Comparison of ENCODE assay signal across 14 mouse cellular contexts in the genomic region with DNA sequence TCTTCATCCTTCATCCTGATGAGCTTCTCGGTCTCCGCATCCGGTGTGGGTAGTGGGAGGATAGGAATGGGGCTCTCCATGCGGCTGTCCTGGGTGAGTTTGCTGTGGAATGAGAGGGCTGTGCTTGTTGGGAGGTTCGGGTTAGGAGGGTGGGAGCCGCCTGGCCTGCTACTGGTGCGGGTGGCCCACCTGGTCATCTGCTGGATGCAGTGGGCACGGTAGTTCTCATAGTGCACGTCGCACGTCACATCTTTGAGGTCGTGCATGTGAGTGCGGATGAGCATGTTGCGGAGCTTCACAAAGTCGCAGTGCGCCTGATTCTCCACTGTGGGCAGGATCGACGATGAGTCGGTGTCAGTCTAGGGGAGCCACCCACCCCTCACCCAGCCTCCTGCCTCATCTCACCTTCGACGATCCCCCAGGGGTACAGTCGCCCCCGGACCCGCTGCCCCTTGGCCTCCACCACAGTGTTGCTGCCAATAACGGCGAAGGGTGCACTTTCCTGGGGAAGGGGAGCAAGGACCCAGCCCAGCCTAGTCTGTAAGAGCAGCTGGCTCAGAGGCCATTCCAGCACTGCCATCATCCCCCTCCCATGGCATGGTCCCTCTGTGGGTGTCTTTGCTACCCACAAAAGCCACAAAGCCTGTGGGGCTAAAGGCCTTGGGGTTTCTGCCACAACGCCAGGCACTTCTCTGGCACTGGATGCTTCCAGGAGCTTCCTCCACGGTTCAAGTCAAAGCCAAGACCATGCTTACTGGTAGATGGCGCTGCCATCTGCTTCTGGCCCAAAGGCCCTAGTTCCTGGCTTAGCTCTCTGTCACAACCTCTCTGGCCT. TPM values are rescaled to one million over a fixed set of nuclear protein-coding genes. Genes with fewer than 3 reads are reported as not detected.
DNase-seq lines count a peak whose midpoint lies in the region; ATAC-seq and TF ChIP-seq lines count a peak whose summit lies in the region.
"Had no signal": no experiment of that assay in that cellular context is flagged by ENCODE, and none has a peak within 500 bp of the region (broad histone marks: within the 10 kb centered on the region; RNA-seq: fewer than 3 reads in every experiment).

No protein-coding gene starts in this region.

- H3K27ac ChIP-seq in kidney, postnatal 0 days, result no peak overlapping the region
- no peak overlapping the region for H3K27ac ChIP-seq in midbrain, postnatal 0 days (ENCODE audit: low read depth, low read length)
- H3K27ac ChIP-seq in midbrain, embryonic 10.5 days (replicated peaks), result no peak overlapping the region
- no peak overlapping the region for H3K27ac ChIP-seq in cerebellum, adult 2 months (ENCODE audit: insufficient read depth, low read length)
- no peak overlapping the region for H3K27ac ChIP-seq in embryonic facial prominence, embryonic 13.5 days
- H3K27ac ChIP-seq: heart, adult 2 months had no signal

- peaks cover 8% of the 10 kb centered on the region; the same call in 1 of the 2 replicates for H3K4me1 ChIP-seq in kidney, postnatal 0 days (replicated peaks; ENCODE audit: insufficient read depth, low read length)
- H3K4me1 ChIP-seq in midbrain, postnatal 0 days (ENCODE audit: insufficient read depth, low read length), result peaks cover 13% of the 10 kb centered on the region; the same call in 1 of the 2 replicates
- peaks cover 46% of the 10 kb centered on the region for H3K4me1 ChIP-seq in midbrain, embryonic 10.5 days
- H3K4me1 ChIP-seq in cerebellum, adult 2 months (ENCODE audit: control insufficient read depth, insufficient read depth, low read length), result peaks cover 27% of the 10 kb centered on the region
- peaks cover 44% of the 10 kb centered on the region for H3K4me1 ChIP-seq in embryonic facial prominence, embryonic 13.5 days

- no peak overlapping the region for H3K4me3 ChIP-seq in kidney, postnatal 0 days (replicated peaks; ENCODE audit: low read depth, low read length)
- H3K4me3 ChIP-seq in midbrain, postnatal 0 days (ENCODE audit: low read depth, low read length), result no peak overlapping the region
- no peak overlapping the region for H3K4me3 ChIP-seq in midbrain, embryonic 10.5 days
- no peak overlapping the region for H3K4me3 ChIP-seq in cerebellum, adult 2 months (replicated peaks; ENCODE audit: insufficient read depth, low read depth, low read length)
- 0 out of 2 replicates have a peak overlapping the region, but pooled peaks have one; percentile 2 for H3K4me3 ChIP-seq in embryonic facial prominence, embryonic 13.5 days
- H3K4me3 ChIP-seq: erythroblast, embryonic 14.5 days; heart, adult 2 months had no signal

- no peak overlapping the region for H3K9ac ChIP-seq in kidney, postnatal 0 days (ENCODE audit: low read depth, low read length)
- H3K9ac ChIP-seq in midbrain, postnatal 0 days (replicated peaks; ENCODE audit: low read length, poor library complexity, severe bottlenecking), result no peak overlapping the region
- H3K9ac ChIP-seq in embryonic facial prominence, embryonic 13.5 days, result no peak overlapping the region

- ATAC-seq in kidney, postnatal 0 days (replicated peaks; ENCODE audit: low FRiP score, low read depth), result no peak
- no peak for ATAC-seq in midbrain, postnatal 0 days (ENCODE audit: low FRiP score)
- no peak for ATAC-seq in embryonic facial prominence, embryonic 13.5 days (ENCODE audit: insufficient number of reproducible peaks, insufficient read depth, low FRiP score, low TSS enrichment, low read depth)

- TF ChIP-seq POLR2A in cerebellum, adult 2 months (IDR thresholded peaks at IDR 0.05; ENCODE audit: borderline replicate concordance, insufficient read depth, low read length), result no peak

- DNase-seq in kidney, postnatal 0 days (ENCODE audit: low spot score), result no peak
- no peak for DNase-seq in kidney, postnatal 4 days
- peak; percentile 32 for DNase-seq in midbrain, postnatal 0 days (ENCODE audit: low spot score)
- no peak for DNase-seq in midbrain, embryonic 10.5 days (ENCODE audit: low spot score)
- DNase-seq in cerebellum, adult 2 months, result peak; percentile 29 to 52
- no peak for DNase-seq in c-Kit-positive CD71-positive TER-119-positive erythroid progenitor cells, embryonic 14.5 days (ENCODE audit: low spot score)
- DNase-seq in spleen, postnatal 10 days (ENCODE audit: low spot score in 2 of 2), result no peak
- DNase-seq: heart, adult 2 months; kidney, postnatal 14 days; lung, adult 18-20 months; thymus, adult 2 months had no signal

- H3K9me3 ChIP-seq in kidney, postnatal 0 days (replicated peaks; ENCODE audit: low read length), result no peaks in the 10 kb centered on the region
- no peaks in the 10 kb centered on the region for H3K9me3 ChIP-seq in midbrain, postnatal 0 days (ENCODE audit: low read length)
- H3K9me3 ChIP-seq in midbrain, embryonic 10.5 days (replicated peaks), result no peaks in the 10 kb centered on the region
- H3K9me3 ChIP-seq in embryonic facial prominence, embryonic 13.5 days, result no peaks in the 10 kb centered on the region

- no peaks in the 10 kb centered on the region for H3K36me3 ChIP-seq in kidney, postnatal 0 days (ENCODE audit: insufficient read depth, low read length)
- peaks cover 30% of the 10 kb centered on the region for H3K36me3 ChIP-seq in midbrain, postnatal 0 days (ENCODE audit: insufficient read depth, low read length)
- H3K36me3 ChIP-seq in midbrain, embryonic 10.5 days, result peaks cover 34% of the 10 kb centered on the region
- H3K36me3 ChIP-seq in embryonic facial prominence, embryonic 13.5 days, result peaks cover 37% of the 10 kb centered on the region
- H3K36me3 ChIP-seq: G1E had no signal

- TF ChIP-seq CTCF in kidney, postnatal 0 days (IDR thresholded peaks at IDR 0.05; ENCODE audit: low read depth), result peak; percentile 15; the same call in 1 of the 2 replicates
- TF ChIP-seq CTCF in midbrain, postnatal 0 days (IDR thresholded peaks at IDR 0.05), result peak; percentile 39; the same call in 1 of the 2 replicates
- TF ChIP-seq CTCF in cerebellum, adult 2 months (IDR thresholded peaks at IDR 0.05; ENCODE audit: borderline replicate concordance, insufficient read depth, low read depth, low read length), result no peak; the same call in 1 of the 2 replicates

- 54% methylated on average over 29 of the region's 29 CpGs for WGBS in kidney, postnatal 0 days
- WGBS in midbrain, postnatal 0 days, result 50% methylated on average over 29 of the region's 29 CpGs
- 9% methylated on average over 29 of the region's 29 CpGs for WGBS in midbrain, embryonic 10.5 days
- 71% methylated on average over 29 of the region's 29 CpGs for WGBS in cerebellum, adult 2 months
- WGBS in embryonic facial prominence, embryonic 13.5 days, result 45% methylated on average over 29 of the region's 29 CpGs

- no peak overlapping the region for H3K4me2 ChIP-seq in kidney, postnatal 0 days (ENCODE audit: low read length)
- H3K4me2 ChIP-seq in midbrain, postnatal 0 days (ENCODE audit: low read depth, low read length, poor library complexity, severe bottlenecking), result no peak overlapping the region
- no peak overlapping the region for H3K4me2 ChIP-seq in embryonic facial prominence, embryonic 13.5 days

- peaks cover 74% of the 10 kb centered on the region for H3K27me3 ChIP-seq in kidney, postnatal 0 days (ENCODE audit: insufficient read depth, low read length)
- H3K27me3 ChIP-seq in midbrain, postnatal 0 days (ENCODE audit: insufficient read depth, low read length), result peaks cover 40% of the 10 kb centered on the region
- H3K27me3 ChIP-seq in midbrain, embryonic 10.5 days (ENCODE audit: low read depth, poor library complexity, severe bottlenecking), result peaks cover 100% of the 10 kb centered on the region
- no peaks in the 10 kb centered on the region for H3K27me3 ChIP-seq in cerebellum, adult 2 months (ENCODE audit: control insufficient read depth, insufficient read depth, low read length)
- peaks cover 95% of the 10 kb centered on the region for H3K27me3 ChIP-seq in embryonic facial prominence, embryonic 13.5 days

RNA-seq across cellular contexts. Expression of a gene that starts 0.9 kb away (rescaled TPM):
- polyA plus RNA-seq in kidney, postnatal 0 days (2015; fragmentation: Nextera tagmentation; extraction: Ambion mirVana), result 0.57 and 0.92 TPM in 2 replicates
- total RNA-seq in midbrain, postnatal 0 days (2014; rRNA removed), result 28.6 and 39.4 TPM in 2 replicates
- 11.6 and 11.9 TPM in 2 replicates for polyA plus RNA-seq in midbrain, postnatal 0 days (2015; fragmentation: Nextera tagmentation; extraction: Ambion mirVana)
- polyA plus RNA-seq in midbrain, embryonic 10.5 days (2016; fragmentation: Nextera tagmentation; extraction: Ambion mirVana), result 4.5 and 4.6 TPM in 2 replicates
- polyA plus RNA-seq in cerebellum, adult 2 months (2012; rRNA removed), result 2.1 and 2.5 TPM in 2 replicates
- 2.2 and 3.2 TPM in 2 replicates for polyA plus RNA-seq in embryonic facial prominence, embryonic 13.5 days (2015; fragmentation: Nextera tagmentation; extraction: Ambion mirVana)

RNA-seq across cellular contexts. Expression of a gene that starts 3.1 kb away (rescaled TPM):
- polyA plus RNA-seq in kidney, postnatal 0 days (2015; fragmentation: Nextera tagmentation; extraction: Ambion mirVana), result 1.3 and 2.0 TPM in 2 replicates
- total RNA-seq in midbrain, postnatal 0 days (2014; rRNA removed), result 14.2 and 33.6 TPM in 2 replicates
- polyA plus RNA-seq in midbrain, postnatal 0 days (2015; fragmentation: Nextera tagmentation; extraction: Ambion mirVana), result 3.4 and 7.0 TPM in 2 replicates
- 3.7 and 5.8 TPM in 2 replicates for polyA plus RNA-seq in midbrain, embryonic 10.5 days (2016; fragmentation: Nextera tagmentation; extraction: Ambion mirVana)
- 69.4 and 69.6 TPM in 2 replicates for polyA plus RNA-seq in cerebellum, adult 2 months (2012; rRNA removed)
- polyA plus RNA-seq in embryonic facial prominence, embryonic 13.5 days (2015; fragmentation: Nextera tagmentation; extraction: Ambion mirVana), result 4.5 and 7.4 TPM in 2 replicates
- polyA plus RNA-seq: G1E had no signal

RNA-seq across cellular contexts. Expression of a gene that starts 6.6 kb away (rescaled TPM):
- 10.4 and 12.0 TPM in 2 replicates for polyA plus RNA-seq in kidney, postnatal 0 days (2015; fragmentation: Nextera tagmentation; extraction: Ambion mirVana)
- 376 and 407 TPM in 2 replicates for total RNA-seq in midbrain, postnatal 0 days (2014; rRNA removed)
- 247 and 258 TPM in 2 replicates for polyA plus RNA-seq in midbrain, postnatal 0 days (2015; fragmentation: Nextera tagmentation; extraction: Ambion mirVana)
- 31.2 and 42.8 TPM in 2 replicates for polyA plus RNA-seq in midbrain, embryonic 10.5 days (2016; fragmentation: Nextera tagmentation; extraction: Ambion mirVana)
- polyA plus RNA-seq in cerebellum, adult 2 months (2012; rRNA removed), result 328 and 334 TPM in 2 replicates
- polyA plus RNA-seq in embryonic facial prominence, embryonic 13.5 days (2015; fragmentation: Nextera tagmentation; extraction: Ambion mirVana), result 39.7 and 45.9 TPM in 2 replicates
- polyA plus RNA-seq: erythroblast, embryonic 14.5 days; G1E had no signal

RNA-seq across cellular contexts. Expression of a gene that starts 32.7 kb away (rescaled TPM):
- polyA plus RNA-seq in kidney, postnatal 0 days (2015; fragmentation: Nextera tagmentation; extraction: Ambion mirVana), result 0.23 and 0.32 TPM in 2 replicates
- total RNA-seq in midbrain, postnatal 0 days (2014; rRNA removed), result 0.52 and 1.3 TPM in 2 replicates
- polyA plus RNA-seq in midbrain, postnatal 0 days (2015; fragmentation: Nextera tagmentation; extraction: Ambion mirVana), result 0.70 and 0.81 TPM in 2 replicates
- 0.97 and 1.7 TPM in 2 replicates for polyA plus RNA-seq in midbrain, embryonic 10.5 days (2016; fragmentation: Nextera tagmentation; extraction: Ambion mirVana)
- polyA plus RNA-seq in cerebellum, adult 2 months (2012; rRNA removed), result 2.4 and 3.0 TPM in 2 replicates
- polyA plus RNA-seq in embryonic facial prominence, embryonic 13.5 days (2015; fragmentation: Nextera tagmentation; extraction: Ambion mirVana), result 7.9 and 8.3 TPM in 2 replicates
- polyA plus RNA-seq: erythroblast, embryonic 14.5 days; G1E had no signal

Comparison
In these comparisons a context has a peak if more than half of its experiments do, and no peak if none do; other contexts are left out.
1. DNase-seq: peak in midbrain, postnatal 0 days (single experiment) and cerebellum, adult 2 months (2 of 2); none in kidney, postnatal 0 days (single experiment), kidney, postnatal 4 days (0 of 2), midbrain, embryonic 10.5 days (single experiment), c-Kit-positive CD71-positive TER-119-positive erythroid progenitor cells, embryonic 14.5 days (single experiment) and spleen, postnatal 10 days (0 of 2).